Mouse (Mus musculus) heart, embryonic 10.5 days (tissue): ENCODE measurements around the gene Hpf1. TPM values are rescaled to one million over a fixed set of nuclear protein-coding genes. Genes with fewer than 3 reads are reported as not detected.

Experiments used
- DNase-seq: peaks from one replicate; pipeline ENCODE4 v3.0.0-alpha.2; 2017; ENCODE audit warnings: low spot score
- H3K27ac ChIP-seq: fragments of 300-500 bp; sonication (generic); 2 replicates; pipeline ENCODE4 v1.5.1; 2016; ENCODE audit warnings: mild to moderate bottlenecking
- H3K27me3 ChIP-seq: fragments of 300-500 bp; sonication (generic); 2 replicates; pipeline ENCODE4 v1.6.1; 2016; ENCODE audit warnings: mild to moderate bottlenecking; ENCODE audit not compliant: poor library complexity, insufficient read depth, severe bottlenecking
- H3K36me3 ChIP-seq: fragments of 300-500 bp; sonication (generic); 2 replicates; pipeline ENCODE4 v1.6.1; 2016; ENCODE audit warnings: mild to moderate bottlenecking, moderate library complexity
- H3K4me1 ChIP-seq: fragments of 300-500 bp; sonication (generic); 2 replicates; pipeline ENCODE4 v1.6.1; 2016; ENCODE audit warnings: mild to moderate bottlenecking
- H3K4me3 ChIP-seq: fragments of 300-500 bp; sonication (generic); 2 replicates; pipeline ENCODE4 v1.5.1; 2016; ENCODE audit warnings: mild to moderate bottlenecking, moderate library complexity
- H3K9me3 ChIP-seq: fragments of 300-500 bp; sonication (generic); 2 replicates; pipeline ENCODE4 v1.6.1; 2016; ENCODE audit warnings: mild to moderate bottlenecking, moderate library complexity
- WGBS: fragments of 180-500 bp; shearing (Covaris S2); methylation state at CpG from one replicate; pipeline ENCODE4 v1.1.7; 2016; 5-methylcytosine and 5-hydroxymethylcytosine counted together
- polyA plus RNA-seq: library from polyadenylated mRNA; unstranded; fragments of >200 nt; fragmentation: Nextera tagmentation; extraction: Ambion mirVana; gene quantifications from 2 replicates; pipeline ENCODE4 v1.2.1, GENCODE M21; 2016

Hpf1 gene
- polyA plus RNA-seq, 1 experiment from 2014 or later = 98.3 TPM

DNA sequence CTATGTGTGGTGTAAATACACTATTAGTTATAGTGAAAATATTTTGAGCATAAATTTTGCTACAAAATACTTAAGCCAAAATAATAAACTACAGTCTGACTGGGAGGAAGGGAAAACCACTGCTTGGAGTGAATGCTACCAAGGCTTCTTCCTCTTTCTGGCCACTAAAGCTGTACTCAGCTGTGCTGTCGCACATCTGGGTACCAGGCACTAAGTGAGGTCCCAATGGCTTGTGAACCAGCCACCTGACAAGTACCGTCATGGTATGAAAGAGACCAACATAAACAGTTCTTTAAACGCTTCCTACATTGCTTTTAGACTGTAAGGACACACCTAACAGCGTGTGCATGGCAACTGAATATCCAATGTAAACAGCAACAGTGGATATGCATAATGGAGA is 30.0 kb downstream of the Hpf1 start:
- Histone ChIP-seq H3K4me1 (no peaks in the 10 kb centered on the region), H3K4me3 (no peak overlapping the region), H3K27me3 (no peaks in the 10 kb centered on the region), H3K36me3 (peaks cover 18% of the 10 kb centered on the region; the same call in 1 of the 2 replicates), H3K9me3 (no peaks in the 10 kb centered on the region), H3K27ac (no peak overlapping the region)
- no peak for DNase-seq
- 87% methylated on average over 4 of the region's 4 CpGs for WGBS

DNA sequence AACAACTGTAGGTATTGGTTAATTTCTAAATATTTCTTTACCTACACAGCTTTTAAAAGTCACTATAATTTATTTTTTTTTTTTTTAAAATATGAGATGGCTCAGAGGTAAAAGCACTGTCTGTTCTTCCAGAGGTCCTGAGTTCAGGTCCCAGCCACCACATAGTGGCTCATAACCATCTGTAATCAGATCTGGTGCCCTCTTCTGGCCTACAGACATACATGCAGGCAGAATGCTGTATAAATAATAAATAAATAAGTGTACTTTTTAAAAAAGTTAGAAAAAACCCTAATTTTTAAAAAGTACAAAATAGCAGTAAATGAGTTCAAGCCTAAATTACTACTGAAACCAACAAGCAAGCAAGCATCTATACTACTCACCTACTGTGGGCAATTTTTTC is 43.4 kb downstream of the Hpf1 start:
- H3K9me3 ChIP-seq = no peaks in the 10 kb centered on the region
- no peak for DNase-seq
- no peaks in the 10 kb centered on the region for H3K4me1 ChIP-seq
- H3K27ac ChIP-seq = no peak overlapping the region
- no peak overlapping the region for H3K4me3 ChIP-seq
- H3K27me3 ChIP-seq = no peaks in the 10 kb centered on the region
- H3K36me3 ChIP-seq = peaks cover 17% of the 10 kb centered on the region

DNA sequence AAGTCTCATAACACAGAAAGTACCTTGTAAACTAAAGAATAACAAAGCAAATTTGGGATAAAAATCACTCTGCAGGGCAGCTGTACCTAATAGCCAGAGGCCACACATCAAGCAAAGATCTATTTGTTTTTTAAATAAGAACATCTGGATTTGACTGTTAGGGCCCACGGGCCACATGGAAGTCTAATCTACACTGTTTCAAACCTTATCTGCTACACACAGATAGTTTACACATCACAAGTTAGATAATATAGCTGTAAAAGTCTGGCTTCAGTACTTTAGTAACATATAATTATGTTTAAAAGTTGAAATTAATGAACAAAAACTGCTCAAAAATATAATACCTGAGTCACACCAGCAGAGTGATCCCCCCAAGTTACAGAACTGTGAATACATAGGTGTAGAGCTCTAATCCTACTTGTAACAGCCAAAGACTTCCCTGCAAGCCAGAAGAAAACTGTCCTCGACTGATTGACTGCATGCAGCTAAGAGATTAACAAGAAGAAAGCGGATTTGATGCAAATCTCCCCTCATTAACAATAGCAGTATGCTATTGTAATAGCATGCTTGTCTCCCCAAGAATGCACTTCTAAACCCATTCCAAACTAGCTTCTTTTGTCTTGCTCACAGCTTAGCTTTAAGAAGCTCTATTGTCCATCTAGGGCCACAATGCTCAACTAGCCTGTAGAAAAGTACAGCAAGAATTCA is 48.7 kb downstream of the Hpf1 start:
- H3K9me3 ChIP-seq = no peaks in the 10 kb centered on the region
- H3K4me3 ChIP-seq = no peak overlapping the region
- DNase-seq = no peak
- WGBS = 51% methylated on average over 3 of the region's 3 CpGs
- H3K27ac ChIP-seq = no peak overlapping the region
- peaks cover 7% of the 10 kb centered on the region for H3K36me3 ChIP-seq
- H3K4me1 ChIP-seq = no peaks in the 10 kb centered on the region
- no peaks in the 10 kb centered on the region for H3K27me3 ChIP-seq

DNA sequence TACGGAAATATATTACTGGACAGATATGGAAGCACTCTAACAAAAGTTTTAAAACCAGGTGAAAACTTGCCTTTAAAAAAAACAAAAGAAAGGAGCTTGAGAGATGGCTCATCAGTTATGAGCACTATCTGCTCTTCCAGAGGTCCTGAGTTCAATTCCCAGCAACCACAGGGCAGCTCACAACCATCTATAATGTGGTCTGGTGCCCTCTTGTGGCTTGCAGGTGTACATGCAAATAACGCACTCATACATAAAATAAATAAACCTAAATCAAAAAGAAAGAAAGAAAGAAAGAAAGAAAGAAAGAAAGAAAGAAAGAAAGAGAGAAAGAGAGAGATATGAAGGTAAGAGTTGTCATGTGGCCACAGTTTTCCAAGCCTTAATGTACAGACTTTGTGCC is 52.6 kb downstream of the Hpf1 start:
- Histone ChIP-seq H3K36me3 (no peaks in the 10 kb centered on the region), H3K27ac (no peak overlapping the region), H3K9me3 (no peaks in the 10 kb centered on the region), H3K4me3 (no peak overlapping the region), H3K27me3 (no peaks in the 10 kb centered on the region), H3K4me1 (no peaks in the 10 kb centered on the region)
- DNase-seq = no peak
- 94% methylated on average over 2 of the region's 2 CpGs for WGBS

DNA sequence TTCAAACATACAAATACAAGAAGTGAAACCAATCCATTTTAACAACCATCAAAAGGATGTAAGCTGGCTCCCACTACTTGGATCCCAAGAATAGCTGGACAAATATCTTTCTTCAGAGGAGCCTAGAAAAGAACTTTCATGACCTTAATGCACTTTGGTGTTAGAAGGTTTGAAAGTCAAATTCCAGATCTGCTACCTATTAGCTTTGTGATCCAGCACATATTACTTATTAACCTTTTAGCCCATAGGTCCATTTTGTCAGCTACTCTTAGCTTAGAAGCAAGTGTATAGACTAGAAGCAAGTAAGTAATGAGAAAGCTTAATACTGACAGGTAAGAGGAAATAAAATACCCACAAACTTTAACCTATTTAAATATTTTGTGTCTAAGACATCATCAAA is 57.3 kb downstream of the Hpf1 start:
- H3K27me3 ChIP-seq = no peaks in the 10 kb centered on the region

DNA sequence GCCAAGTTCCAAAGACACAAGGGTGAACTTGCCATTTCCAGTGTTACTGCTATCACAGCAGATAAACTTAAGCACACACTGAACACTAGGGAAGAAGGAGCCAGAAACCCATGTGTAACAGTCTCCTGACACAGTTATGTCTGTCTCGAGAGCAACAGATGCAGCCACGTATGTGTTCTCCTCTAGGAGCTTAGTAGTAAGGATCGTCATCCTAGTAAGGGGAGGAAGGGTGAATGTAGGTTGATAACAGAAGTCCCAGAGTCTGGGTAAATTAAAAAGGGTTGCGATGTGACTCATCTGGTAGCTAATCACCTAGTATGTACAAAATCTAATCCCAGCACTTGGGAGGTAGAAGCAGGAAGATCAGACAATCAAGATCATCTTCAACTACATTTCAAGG is 59.6 kb downstream of the Hpf1 start:
- H3K27ac ChIP-seq = no peak overlapping the region
- 54% methylated on average over 4 of the region's 4 CpGs for WGBS

More for the DNA sequence above, 57.3 kb downstream of the Hpf1 start:
- Histone ChIP-seq H3K36me3 (no peaks in the 10 kb centered on the region), H3K9me3 (no peaks in the 10 kb centered on the region), H3K27ac (no peak overlapping the region), H3K4me3 (no peak overlapping the region), H3K4me1 (peaks cover 16% of the 10 kb centered on the region)
- no peak for DNase-seq

DNA sequence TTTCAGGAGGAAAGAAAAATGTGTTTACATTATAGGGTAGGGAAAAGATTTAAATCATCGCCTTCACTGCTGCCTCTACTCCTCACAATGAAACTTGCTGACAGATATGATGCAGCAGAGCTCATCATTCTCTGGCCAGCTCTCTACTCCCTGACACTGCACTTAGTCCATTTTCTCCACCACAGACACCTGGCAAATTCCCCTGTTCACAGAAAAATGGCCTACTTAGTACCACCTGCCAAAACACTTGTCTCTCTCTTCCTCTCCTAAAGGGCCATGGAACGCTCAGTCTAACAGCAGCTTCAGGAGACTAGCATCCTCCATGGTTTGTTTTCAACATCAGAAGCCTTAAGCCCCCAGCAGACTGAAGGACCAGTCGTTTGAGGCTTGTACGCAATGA is 61.1 kb downstream of the Hpf1 start:
- no peak overlapping the region for H3K4me3 ChIP-seq
- H3K36me3 ChIP-seq = no peaks in the 10 kb centered on the region
- DNase-seq = no peak
- H3K9me3 ChIP-seq = no peaks in the 10 kb centered on the region
- no peak overlapping the region for H3K27ac ChIP-seq
- 72% methylated on average over 4 of the region's 4 CpGs for WGBS
- H3K4me1 ChIP-seq = peaks cover 18% of the 10 kb centered on the region
- H3K27me3 ChIP-seq = no peaks in the 10 kb centered on the region

More for the DNA sequence above, 59.6 kb downstream of the Hpf1 start:
- peaks cover 18% of the 10 kb centered on the region for H3K4me1 ChIP-seq
- H3K4me3 ChIP-seq = no peak overlapping the region
- H3K9me3 ChIP-seq = no peaks in the 10 kb centered on the region
- H3K36me3 ChIP-seq = no peaks in the 10 kb centered on the region
- DNase-seq = no peak
- H3K27me3 ChIP-seq = no peaks in the 10 kb centered on the region

DNA sequence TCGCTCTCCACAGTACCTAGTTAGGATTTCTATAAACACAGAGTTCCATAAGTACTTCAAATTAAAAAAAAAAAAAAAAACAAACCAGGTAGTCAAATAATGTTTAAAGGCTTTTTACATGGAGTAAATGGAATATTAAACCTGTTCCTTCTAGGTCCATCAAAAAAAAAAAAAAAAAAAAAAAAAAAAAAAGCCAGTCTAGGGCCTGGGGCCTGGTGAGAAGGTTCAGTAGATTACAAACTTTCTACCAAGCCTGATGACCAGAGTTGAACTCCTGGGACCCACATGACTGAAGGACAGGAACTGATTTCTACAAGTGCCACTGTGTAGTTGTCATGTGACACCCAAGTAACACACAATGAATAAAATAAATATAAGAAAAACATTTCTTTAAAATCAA is 61.5 kb downstream of the Hpf1 start:
- Histone ChIP-seq H3K27me3 (no peaks in the 10 kb centered on the region), H3K4me1 (peaks cover 18% of the 10 kb centered on the region), H3K9me3 (no peaks in the 10 kb centered on the region), H3K36me3 (no peaks in the 10 kb centered on the region), H3K27ac (no peak overlapping the region), H3K4me3 (no peak overlapping the region)
- no peak for DNase-seq
- WGBS = 97% methylated on average over 1 of the region's 1 CpGs

DNA sequence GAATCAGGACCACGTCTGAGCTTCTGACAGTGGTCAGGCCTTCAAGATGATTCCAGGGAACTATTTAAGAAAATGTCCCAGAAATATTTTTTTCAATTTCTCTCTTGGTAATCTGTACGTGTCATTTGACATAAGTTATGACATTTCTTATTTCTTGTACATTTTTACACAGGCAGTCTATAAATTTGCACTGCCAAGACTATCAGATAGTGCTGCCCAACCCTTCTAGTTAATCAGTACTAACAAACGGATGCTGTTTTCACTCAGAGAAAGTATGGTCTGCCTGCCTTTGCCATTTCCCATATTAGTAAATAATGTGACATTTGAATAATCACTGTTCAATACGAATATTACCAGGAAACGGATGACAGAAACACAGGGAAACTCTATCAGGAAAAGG is 62.6 kb downstream of the Hpf1 start:
- H3K4me1 ChIP-seq = peaks cover 22% of the 10 kb centered on the region
- H3K27ac ChIP-seq = no peak overlapping the region
- no peaks in the 10 kb centered on the region for H3K36me3 ChIP-seq
- H3K27me3 ChIP-seq = no peaks in the 10 kb centered on the region
- no peak overlapping the region for H3K4me3 ChIP-seq
- no peaks in the 10 kb centered on the region for H3K9me3 ChIP-seq
- 61% methylated on average over 5 of the region's 5 CpGs for WGBS
- no peak for DNase-seq

DNA sequence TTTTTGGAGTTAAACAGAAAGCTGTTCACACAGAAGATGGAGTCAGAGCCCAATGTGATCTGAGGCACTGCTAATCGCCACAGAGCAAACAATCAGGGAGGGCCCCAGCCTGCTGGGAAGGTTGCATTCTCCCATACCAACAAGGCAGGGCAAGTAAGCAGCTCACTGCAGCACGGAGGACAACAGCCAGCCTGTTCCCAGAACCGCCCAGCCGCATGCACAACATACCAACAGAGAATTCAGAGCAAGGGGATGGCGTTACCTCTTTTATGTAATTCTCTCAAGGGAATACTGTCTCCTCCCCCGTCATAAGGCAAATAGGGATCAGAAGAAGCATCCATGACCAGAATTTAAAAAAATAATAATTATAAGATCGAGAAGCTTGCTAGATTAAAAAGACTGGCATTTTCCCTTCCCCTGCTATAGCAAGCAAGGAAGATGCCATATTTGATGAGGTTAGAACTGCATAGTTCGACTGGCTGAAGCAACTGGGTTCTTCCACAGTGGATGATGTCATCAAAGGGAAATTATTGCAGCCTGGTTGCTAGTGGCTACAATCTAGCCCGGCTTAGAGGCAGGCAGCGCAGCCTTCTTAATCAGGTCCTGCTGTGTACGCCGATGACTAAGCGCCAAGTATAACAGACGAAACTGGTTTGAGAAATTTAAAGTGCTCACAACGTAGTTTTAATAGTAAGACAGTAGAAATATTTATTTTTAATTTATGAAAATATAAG is 64.2 kb downstream of the Hpf1 start:
- DNase-seq = peak; percentile 96
- H3K9me3 ChIP-seq = no peaks in the 10 kb centered on the region
- H3K27ac ChIP-seq = peak overlapping the region; percentile 92
- H3K36me3 ChIP-seq = no peaks in the 10 kb centered on the region
- H3K27me3 ChIP-seq = no peaks in the 10 kb centered on the region
- peak overlapping the region; percentile 60 for H3K4me3 ChIP-seq
- WGBS = 1% methylated on average over 15 of the region's 15 CpGs
- H3K4me1 ChIP-seq = peaks cover 22% of the 10 kb centered on the region

DNA sequence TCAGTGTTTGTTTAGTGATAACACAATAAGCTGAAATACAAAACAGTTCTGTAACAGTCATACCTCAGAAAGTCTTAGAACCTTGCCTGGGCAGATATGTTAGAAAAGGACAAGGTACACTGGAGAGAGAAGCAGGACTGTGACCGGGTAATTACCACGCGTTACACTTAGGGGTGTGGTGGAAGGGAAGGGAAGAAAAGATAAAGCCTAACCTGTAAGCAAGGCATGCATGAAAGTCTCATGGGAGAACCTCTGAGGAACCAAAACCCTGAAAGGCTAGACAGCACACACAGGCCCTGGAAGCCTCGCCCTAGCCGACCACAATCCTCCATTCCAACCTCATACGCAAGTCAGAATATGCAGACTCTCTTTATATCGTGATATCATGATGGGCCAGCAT is 66.6 kb downstream of the Hpf1 start:
- Histone ChIP-seq H3K4me3 (no peak overlapping the region), H3K9me3 (no peaks in the 10 kb centered on the region), H3K27ac (peak overlapping the region; percentile 36; the same call in 1 of the 2 replicates), H3K27me3 (no peaks in the 10 kb centered on the region), H3K4me1 (peaks cover 11% of the 10 kb centered on the region; the same call in 1 of the 2 replicates), H3K36me3 (no peaks in the 10 kb centered on the region)
- DNase-seq = peak; percentile 80
- 80% methylated on average over 7 of the region's 7 CpGs for whole genome bisulfite sequencing
